Mouse (Mus musculus) kidney, postnatal 4 days (tissue): Measurements from ENCODE around the gene Rfc4.
A peak's percentile ranks its signal among the peaks of the same experiment; 100 is the strongest.

Experiments
- DNase-seq, 2 experiments: peaks; one replicate each; pipeline ENCODE4 v3.0.0; 2021; ENCODE audit warnings: mixed read lengths in 2 of 2

Rfc4 gene

DNA sequence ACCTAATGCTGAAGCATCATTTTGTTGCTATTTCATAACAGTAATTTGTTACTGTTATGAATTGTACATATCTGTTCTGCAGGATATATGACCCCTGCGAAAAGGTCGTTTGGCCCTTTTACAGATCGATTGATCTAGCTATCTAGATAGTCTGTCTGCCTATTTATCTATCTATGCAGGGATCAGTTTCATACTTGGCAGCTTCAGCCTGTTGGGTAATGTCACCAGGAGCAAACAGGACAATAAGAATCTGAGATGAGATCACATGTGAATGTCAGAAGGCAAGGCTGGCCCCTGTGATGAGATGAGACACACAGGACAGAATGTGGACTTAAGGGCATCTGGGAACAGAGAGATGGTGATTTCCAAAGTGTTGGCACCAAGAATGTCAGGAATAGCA, 2.8 kb upstream of the Rfc4 start:
- DNase-seq: no peak

DNA sequence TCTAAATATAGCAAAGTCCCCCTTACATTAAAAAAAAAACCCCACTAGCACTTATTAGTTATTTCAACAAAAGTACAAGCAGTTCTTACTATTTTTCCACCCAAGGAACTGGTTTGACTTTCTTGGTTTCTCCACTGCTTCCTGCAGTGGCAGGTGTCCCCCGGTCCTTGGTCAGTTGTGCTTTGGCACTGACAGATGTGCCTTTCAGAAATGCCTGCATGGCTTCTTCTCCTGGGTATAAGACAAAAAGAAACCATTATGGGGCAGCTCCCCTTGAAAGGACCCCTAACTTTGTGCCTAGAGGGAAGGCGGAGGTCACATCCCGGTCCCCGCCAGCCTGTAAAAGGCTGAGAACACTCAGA, 245 bp downstream of the Rfc4 start:
- no peak for DNase-seq

DNA sequence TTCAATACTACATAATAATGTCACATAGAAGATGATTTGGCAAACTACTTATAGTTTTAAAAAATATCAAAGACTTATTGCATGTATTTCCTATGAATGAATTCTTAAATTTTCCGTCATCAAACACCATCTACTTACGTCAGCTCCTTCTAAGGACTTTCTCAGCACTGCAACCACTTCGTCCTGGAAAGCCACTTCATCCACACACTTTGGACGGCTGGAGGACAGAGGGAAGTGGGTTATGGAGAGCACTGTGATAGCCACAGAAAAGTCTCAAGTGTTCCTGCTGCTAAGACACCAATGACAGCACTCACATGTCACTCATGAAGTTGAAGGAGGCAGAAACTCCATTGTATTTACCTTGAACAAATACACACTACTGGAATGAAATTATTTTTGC, 3.1 kb downstream of the Rfc4 start:
- DNase-seq: no peak

DNA sequence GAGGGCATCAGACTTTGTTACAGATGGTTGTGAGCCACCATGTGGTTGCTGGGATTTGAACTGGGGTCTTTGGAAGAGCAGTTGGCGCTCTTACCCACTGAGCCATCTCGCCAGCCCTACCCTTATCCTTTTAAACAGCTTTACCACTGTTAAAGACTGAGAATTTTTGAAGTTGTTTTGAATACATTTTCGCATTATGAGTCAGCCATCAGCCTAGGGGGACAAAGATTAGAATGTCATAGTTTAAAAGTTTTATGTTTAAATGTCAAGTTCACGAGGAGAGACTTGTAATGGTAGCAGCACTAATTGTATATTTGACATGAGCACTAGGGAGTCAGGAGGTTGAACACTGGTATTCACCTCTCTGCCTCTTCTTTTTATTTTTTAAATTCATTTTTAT, 4.4 kb downstream of the Rfc4 start:
- DNase-seq: no peak

DNA sequence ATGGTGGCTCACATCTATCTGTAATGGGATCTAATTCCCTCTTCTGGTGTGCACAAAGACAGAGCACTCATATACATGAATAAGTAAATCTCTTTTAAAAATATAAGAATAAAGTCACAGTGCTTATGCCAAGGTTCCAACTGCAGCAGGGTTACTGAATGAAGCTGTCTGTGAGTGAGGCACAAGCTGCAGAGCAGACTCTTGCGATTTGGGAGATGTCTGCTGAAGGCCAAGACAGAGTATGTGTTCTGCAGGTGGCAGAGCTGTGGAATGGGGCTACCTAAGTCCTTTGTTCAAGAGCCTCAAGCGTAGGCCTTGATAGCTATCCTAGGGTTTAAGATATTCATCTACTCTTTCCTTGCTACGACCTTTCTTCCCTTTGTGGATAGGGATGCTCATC, 5.1 kb downstream of the Rfc4 start:
- DNase-seq: no peak

DNA sequence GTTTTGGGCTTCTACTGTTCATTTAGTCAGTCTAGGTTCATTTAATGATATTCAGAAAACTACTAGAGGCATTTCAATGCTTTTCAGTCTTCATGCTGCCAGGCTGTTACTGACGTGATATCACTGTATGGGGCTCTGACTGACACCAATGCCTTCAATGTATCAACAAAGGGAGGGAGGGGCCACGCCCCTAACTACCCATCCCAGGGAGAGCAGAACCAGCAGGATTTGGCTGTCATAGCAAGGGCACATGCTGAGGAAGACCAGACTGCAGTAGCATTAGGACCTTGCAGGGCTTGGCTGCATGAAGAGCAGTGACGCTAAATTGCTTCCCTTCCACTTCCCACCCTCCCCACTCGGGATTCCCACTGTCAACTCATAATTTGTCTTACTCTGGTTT, 10.4 kb downstream of the Rfc4 start:
- no peak for DNase-seq

DNA sequence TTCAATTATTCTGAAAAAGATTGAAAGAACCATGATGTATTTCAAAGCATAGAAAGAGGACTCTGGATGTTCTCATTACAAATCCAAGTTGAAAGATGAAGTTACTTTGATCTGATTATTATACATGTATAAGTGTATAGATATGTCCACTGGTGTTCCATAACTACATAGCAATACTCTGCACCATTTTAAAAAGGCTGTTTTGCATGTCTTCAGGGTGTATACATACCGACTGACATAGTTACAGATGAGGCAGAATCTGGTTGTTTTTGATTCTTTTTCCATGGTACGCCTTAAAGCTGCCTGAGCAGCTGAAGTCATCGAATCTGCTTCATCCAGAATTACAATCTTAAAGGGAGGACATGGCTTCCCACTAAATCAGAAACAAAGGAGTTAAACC, 12.1 kb downstream of the Rfc4 start:
- no peak for DNase-seq

DNA sequence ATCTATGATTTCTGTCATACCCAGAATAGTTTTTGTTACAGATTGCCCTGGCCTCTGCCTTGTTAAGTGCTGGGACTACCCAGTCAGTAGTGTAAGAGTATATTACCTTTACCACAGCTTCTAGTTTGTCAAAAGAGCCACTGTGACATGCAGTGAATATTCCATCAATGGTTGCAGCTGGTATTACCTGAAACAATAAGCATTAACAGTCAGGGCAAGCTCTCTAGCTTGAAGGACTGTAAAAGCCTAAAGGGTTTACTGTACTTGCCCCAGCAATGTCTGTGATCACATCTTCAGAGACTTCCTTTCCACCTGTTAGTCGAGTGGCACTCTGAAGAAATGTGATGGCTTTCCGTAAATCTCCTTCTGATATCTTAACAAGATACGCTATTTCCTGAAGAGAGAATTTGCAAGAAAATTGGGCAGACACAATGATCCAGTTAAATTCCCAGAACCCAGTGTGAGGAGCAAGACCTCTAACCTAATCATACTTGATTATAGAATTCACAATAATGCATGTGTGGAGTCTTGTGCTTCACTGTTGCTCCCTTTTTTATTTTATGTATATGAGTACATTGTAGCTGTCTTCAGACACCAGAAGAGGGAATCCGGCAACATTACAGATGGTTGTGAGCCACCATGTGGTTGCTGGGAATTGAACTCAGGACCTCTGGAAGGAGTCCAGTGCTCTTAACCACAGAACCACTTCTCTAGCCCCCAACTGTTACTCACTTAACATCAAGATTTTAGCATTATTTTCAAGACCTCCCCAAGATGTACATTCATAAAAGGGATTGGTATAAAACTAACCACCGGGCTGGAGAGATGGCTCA, 13.0 kb downstream of the Rfc4 start:
- DNase-seq: no peak

DNA sequence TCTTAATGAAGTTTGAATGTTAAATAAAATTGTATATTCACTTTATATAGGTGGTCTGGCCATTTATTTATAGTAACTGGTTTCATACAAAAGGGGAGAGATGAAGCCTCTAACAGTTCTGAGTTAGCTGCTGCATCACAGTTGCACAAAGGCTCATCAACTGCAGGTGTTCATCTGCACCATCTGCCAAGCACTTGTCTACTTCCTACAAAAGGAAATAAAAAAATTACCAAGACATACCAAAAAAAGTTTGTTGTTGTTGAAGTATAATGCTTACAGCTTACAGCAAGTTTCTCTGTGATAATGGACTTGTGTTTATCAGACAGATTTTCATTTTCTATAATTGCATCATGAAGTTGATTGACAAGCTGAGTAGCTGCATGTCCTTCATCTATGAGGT, 13.6 kb downstream of the Rfc4 start:
- DNase-seq: no peak

DNA sequence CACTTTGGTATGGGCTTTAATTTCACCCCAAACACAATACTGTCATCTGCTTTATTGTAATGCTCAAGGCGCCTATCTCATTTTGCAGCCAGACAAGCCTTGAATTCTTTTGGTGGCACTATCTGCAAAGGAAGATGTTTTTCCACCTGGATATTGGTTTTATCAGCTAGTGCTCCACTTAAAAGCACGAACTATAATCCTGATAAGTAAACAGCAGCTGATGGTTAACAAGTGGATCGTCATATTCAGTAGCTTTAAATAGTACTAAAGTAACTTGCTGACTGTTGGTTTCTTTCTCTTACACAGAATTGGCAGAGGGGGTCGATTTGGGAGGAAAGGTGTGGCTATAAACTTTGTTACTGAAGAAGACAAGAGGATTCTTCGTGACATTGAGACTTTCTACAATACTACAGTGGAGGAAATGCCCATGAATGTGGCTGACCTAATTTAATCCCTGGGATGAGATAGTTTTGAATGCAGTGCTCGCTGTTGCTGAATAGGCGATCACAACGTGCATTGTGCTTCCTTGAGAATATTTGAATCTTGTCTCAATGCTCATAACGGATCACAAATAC, 14.6 kb downstream of the Rfc4 start:
- DNase-seq: no peak

DNA sequence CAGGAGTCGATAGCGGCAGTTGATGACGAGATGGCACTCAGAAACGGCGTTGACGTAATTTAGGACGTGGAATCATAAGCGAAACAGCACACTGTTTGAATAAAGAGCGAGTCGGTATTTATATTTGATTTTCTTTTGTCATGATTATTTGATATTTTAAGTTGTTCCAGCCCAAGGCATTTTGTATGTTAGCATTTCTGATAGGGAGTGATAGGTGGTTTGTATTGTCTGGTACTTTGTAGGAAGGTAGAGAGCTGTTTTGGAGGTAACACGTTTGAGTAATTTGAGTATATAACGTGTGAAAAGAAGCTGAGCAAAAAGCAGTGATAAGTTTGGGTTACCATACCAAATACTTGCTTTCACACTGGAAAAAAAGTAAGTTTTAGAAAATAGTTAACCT, 15.2 kb downstream of the Rfc4 start:
- DNase-seq: no peak

DNA sequence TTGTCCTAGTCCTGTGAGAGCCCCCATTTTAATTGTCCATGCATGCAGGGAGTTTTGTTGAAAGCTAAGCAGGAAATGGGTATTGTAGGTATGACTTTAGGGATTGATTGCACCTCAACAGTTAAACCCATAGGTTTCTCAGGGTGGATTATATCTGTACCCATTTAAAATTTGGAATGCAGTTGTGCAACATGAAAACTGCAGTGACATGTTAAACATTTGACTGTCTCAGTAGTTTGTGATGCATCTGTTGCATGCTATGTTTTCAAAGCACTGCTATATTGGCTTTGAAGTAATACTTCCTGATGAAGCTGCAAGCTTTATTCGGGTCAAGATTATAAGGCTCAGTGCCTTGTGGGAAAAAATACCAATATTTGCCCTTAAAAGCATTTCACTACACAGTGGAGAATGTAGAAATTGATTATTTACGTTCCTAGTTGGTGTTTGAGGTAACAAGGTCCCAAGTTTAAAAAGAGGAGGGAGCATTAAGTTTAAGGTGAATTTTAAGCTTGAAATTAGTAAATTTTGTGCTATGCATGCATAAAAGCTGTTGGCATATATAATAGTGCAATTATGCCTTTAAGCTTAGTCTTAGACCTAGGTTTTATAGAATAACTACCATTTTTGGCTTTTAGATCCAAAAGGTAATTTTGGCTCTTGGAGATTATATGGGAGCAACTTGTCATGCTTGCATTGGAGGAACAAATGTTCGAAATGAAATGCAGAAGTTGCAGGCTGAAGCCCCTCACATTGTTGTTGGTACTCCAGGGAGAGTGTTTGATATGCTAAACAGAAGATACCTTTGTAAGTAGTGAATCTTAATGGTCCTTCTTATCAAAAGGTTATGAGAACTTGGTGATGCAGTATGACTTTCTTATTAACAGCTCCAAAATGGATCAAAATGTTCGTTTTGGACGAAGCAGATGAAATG, 17.9 kb downstream of the Rfc4 start:
- DNase-seq: no peak

DNA sequence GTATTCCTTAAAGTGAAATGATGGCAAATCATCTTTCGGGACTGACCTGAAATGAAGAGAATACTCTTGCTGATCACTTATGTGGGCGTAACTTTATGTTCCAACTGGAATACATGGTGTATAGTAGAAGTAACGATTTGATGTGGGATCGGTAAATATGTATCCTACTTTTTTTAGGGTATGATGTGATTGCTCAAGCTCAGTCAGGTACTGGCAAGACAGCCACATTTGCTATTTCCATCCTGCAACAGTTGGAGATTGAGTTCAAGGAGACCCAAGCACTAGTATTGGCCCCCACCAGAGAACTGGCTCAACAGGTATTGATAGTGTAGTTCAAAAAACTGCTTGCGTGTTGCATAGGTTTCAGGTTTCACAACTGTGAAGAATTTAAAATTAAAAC, 18.6 kb downstream of the Rfc4 start:
- DNase-seq: no peak

DNA sequence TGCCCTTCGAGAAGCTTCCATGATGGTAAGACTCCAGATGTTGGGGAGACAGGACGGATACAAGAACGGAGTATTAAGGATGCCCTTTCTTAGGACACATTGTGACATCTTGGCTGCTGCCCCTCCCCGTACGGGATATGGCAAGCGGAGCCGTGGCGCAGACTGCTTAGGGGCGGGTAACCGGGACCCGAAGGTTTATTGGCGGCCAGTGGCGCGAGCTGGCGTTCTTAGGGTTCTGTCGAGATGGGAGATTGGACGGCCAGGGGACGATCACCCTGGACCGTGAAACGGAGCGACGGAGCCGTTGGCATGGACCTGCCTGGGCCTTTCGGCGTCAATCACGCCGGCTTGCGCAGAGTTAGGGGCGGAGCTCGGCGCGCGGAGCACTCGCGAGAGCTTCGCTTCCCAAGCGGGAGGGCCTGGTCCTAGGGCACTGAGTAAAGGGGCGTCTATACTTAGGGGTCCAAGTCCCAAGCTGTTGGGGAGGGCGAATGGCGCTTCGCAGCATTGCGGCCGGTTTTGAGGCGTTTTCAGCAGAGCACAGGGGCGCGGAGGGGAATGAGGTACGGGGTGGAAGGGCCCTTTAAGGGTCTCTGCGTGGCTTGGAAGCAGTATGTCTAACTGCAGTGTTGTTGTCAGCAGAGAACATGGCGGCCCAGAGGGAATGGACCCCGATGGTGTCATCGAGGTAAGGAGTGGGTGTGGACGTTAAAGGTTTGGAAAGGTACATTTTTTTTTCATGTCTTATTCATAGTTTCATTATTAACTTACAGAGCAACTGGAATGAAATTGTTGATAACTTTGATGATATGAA, 19.4 kb downstream of the Rfc4 start:
- peak; percentile 88 to 93 for DNase-seq

DNA sequence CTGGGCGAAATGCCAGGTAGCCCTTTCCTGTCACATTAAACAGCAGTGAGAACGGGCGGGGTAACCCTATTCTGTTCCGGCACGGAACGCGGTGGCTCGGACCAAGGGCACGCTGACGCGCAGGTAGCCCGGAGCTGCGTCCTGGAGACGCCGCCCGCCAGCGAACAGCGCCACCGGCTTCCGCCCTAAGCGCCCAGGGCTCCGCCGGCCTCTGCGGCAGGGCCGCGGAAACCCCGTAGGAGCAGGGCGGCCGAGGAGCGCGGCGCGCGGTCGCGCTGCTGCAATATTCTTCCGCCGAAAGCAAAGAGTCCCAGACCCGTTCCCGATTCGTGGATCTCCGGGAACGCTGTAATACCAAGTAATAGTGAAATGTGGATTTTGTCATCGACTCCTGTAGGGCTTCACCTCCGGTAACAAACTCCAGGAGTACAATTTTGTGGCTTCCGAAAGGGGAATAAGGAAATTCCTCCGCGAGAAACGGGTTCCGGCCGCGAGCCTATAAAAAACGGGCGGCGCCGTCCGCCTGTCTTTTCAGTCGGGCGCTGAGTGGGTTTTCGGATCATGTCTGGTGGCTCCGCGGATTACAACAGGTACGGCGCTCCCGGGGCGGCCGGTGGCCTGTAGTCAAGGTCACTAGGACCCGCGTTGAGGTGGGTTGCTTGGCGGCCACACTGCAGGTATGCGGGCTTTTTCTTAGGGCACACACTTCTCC, 20.1 kb downstream of the Rfc4 start, which contains the start of gene Eif4a2:
Eif4a2 (plus strand) TSS at position 214 of the 712 bp plus-strand sequence.
- DNase-seq: peak; percentile 92 to 96

DNA sequence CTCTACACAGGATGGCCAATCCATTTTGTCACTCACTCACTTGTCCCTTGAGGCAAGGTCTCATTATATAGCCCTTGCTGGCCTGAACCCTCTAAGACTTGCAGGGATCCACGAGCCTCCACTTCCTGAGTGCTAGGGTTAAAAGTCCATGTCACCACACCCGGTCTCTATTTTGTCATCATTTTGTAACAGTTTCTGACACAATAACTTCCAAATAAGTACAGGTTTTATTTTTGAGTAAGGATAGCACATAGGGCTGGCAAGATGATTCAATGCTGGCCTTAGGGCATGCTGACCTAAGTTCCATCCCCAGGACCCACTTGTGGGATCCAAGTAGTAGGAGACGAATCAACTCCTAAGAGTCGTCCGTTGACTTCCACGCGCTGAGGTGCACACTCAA, 21.4 kb downstream of the Rfc4 start:
- DNase-seq: no peak

DNA sequence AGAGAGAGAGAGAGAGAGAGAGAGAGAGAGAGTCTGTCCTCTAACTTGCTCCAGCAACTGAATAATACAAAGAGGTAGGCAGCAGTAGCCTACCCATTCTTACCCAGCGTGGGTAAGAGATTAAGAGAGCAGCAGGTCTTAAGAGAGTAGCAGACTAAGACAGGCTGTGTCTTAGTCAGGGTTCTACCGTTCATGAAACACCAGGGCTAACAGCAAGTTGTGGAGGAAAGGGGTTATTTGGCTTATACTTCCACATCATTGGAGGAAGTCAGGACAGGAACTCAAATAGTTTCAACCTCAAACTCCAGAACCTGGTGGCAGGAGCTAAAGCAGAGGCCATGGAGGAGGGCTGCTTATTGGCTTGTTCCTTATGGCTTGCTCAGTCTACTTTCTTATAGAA, 23.7 kb downstream of the Rfc4 start:
- DNase-seq: no peak

DNA sequence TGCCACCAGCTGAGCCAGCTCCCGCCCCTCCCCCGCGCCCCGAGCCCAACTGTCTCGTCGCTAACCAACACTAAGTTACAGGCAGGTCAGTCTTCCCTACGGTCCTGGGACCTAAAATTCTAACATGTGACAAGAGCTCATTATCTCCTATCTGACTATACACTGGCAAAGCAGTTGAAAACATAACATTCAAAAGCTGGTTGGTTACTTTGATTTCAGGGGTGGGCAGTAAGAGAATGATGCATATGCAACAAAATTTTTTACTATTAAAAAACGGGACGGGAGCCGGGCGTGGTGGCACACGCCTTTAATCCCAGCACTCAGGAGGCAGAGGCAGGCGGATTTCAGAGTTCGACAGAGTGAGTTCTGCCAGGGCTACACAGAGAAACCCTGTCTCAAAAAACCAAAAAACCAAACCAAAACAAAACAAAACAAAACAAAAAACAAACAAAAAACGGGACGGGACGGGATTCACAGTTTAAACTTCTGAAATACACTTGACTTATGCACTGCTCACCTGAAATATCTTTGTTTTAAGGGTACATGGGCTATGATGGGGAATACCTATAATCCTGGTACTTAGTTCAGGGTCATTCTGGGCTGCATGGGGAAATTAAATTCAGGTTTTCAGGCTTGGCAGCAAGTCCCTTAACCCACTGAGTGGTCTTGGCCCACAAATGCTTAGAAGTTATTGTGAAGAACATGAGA, 24.3 kb downstream of the Rfc4 start:
- peak; percentile 56 to 71 for DNase-seq

DNA sequence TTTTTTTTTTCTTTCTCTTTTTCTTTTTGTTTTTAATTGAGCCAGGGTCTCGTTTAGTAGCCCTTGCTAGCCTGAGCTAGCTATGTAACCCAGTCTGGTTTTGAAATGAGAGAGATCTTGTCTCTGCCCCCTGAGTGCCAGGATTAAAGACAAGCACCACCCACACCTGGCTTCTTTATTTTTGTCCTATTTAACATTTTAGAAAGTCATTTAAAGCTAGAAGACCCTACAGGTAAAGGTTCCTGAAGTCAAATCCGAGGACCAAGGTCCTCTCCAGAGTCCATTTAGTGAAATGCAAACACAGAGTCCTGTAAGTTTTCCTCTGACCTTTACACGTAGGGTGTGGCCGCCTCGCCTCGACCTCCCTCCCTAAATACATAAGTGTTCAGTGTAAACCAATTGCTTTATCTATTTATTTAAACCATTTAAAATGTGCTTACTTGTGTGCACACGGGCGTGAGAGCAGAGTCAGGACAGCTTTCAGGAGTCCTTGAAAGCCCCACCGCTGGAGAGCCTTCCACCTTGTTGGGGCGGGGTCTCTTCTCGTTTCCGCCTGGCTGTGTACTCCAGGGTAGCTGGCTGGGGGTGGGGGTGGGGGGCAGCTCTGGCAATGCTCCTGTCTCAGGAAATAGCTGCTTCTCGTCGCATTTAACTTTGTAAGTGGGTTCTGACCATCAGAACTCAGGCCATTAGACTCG, 25.0 kb downstream of the Rfc4 start:
- no peak for DNase-seq

DNA sequence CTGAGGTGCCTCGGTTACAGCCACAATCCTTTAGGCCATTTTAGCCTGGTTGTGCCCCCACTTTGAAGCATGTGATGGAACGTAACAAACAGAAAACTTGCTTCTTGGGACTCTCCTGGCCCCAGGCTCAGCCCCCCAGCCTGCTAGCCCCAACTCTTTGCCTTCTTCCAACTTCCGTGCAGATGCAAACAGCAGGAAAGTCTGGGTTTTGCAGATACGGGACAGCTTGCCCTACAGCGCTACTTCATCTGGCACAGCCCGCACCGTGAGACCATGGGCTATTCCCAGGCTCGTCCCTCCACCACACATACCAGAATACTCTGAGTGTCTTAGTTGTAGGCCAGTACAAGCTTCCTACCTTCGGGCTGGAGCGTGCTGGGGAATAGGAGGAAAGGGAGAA, 26.9 kb downstream of the Rfc4 start:
- peak; percentile 19 to 37 for DNase-seq

DNA sequence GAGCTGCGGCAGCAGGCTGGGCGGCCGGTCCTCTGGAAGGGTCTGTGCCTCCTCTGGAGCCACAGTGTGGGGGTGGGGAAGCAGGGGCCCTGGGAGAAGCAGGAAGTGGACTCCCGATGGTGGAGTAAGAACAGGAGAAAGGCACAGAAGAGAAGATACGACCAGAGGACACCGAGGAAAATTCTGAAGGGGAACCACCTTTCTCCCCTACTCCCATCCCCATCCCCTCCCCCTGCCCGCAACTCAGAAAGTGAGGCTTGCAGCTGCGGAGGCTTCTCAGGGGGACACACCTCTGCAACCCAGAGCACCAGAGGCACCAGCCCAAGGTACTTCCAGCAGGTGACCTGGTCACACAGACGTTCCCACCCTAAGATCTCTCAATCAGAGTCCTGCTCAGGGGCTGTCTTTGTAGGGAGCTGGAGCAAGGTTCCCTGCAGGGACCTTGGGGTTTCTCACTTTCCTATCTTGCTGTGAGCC, 27.4 kb downstream of the Rfc4 start:
- DNase-seq: peak; percentile 81 to 86
